Mouse (Mus musculus) thymus, adult 2 months (tissue): ENCODE measurements around the gene Arhgef39. TPM values are rescaled to one million over a fixed set of nuclear protein-coding genes. Genes with fewer than 3 reads are reported as not detected.
A peak's percentile ranks its signal among the peaks of the same experiment; 100 is the strongest.

ENCODE experiments used
- DNase-seq: peaks from one replicate; pipeline ENCODE4 v3.0.0; 2021
- H3K27ac ChIP-seq: fragments of 200-500 bp; 2 replicates; pipeline ENCODE4 v1.5.1; 2012; ENCODE audit warnings: low read length, control low read depth; ENCODE audit not compliant: control insufficient read depth, insufficient read depth
- H3K27me3 ChIP-seq: fragments of 200-500 bp; 2 replicates; pipeline ENCODE4 v1.6.1; 2012; ENCODE audit warnings: mild to moderate bottlenecking, low read length, moderate library complexity, mixed read lengths; ENCODE audit not compliant: control insufficient read depth, insufficient read depth
- H3K36me3 ChIP-seq: fragments of 200-500 bp; 2 replicates; pipeline ENCODE4 v1.6.1; 2012; ENCODE audit warnings: mild to moderate bottlenecking, low read length, moderate library complexity; ENCODE audit not compliant: control insufficient read depth, insufficient read depth
- H3K4me1 ChIP-seq: fragments of 200-500 bp; replicated peaks from 2 replicates; pipeline ENCODE4 v1.6.1; 2012; ENCODE audit warnings: low read length; ENCODE audit not compliant: control insufficient read depth, insufficient read depth
- H3K4me3 ChIP-seq: fragments of 200-500 bp; 2 replicates; pipeline ENCODE4 v1.5.1; 2012; ENCODE audit warnings: mild to moderate bottlenecking, low read length, control low read depth, moderate library complexity; ENCODE audit not compliant: control insufficient read depth, insufficient read depth
- CTCF ChIP-seq: fragments of 200-500 bp; IDR thresholded peaks from 2 replicates; pipeline ENCODE4 v1.5.1; 2012; ENCODE audit warnings: mild to moderate bottlenecking, control low read depth, low read length, moderate library complexity, borderline replicate concordance; ENCODE audit not compliant: control insufficient read depth, poor library complexity, insufficient read depth; ENCODE audit errors: extremely low read depth
- POLR2A ChIP-seq: fragments of 200-500 bp; IDR thresholded peaks from 2 replicates; pipeline ENCODE4 v1.6.1; 2012; ENCODE audit warnings: mild to moderate bottlenecking, low read length, control low read depth, moderate library complexity; ENCODE audit not compliant: control insufficient read depth, poor library complexity, insufficient read depth; ENCODE audit errors: extremely low read depth
- WGBS: fragments of 180-500 bp; shearing (Covaris S2); methylation state at CpG from one replicate; pipeline ENCODE4 v1.1.7; 2018; 5-methylcytosine and 5-hydroxymethylcytosine counted together
- polyA plus RNA-seq: library from polyadenylated mRNA; depleted of rRNA; stranded (reverse); fragments of >200 nt; gene quantifications from 2 replicates; pipeline ENCODE4 v1.2.3, GENCODE M21; 2012

Arhgef39 gene
- polyA plus RNA-seq, 1 experiment, result 108 TPM

DNA sequence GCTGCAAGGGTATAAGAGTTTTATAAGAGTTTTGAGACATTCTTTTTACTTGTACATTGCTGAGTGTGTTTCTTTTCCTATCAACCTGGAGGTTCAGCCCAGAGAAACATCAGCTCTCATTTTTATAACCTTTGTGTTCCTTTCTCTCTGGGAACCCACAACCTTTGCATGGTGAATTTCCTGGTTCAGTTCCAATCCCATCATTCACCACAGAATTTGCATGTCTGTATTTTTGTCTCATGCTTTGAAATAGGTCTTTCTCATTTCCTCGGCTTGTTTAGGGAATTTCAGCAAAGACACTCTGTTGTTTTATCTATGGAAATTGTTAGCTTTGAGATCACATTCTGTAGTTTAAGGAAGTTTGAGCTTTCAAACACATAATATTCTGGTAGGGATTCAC lies 25.9 kb downstream of the Arhgef39 start:
- Histone ChIP-seq H3K4me3 (no peak overlapping the region), H3K27me3 (no peaks in the 10 kb centered on the region), H3K36me3 (no peaks in the 10 kb centered on the region), H3K27ac (no peak overlapping the region), H3K4me1 (peaks cover 6% of the 10 kb centered on the region)
- WGBS, result 5% methylated on average over 1 of the region's 1 CpGs
- no peak for TF ChIP-seq CTCF
- no peak for TF ChIP-seq POLR2A
- DNase-seq, result no peak

DNA sequence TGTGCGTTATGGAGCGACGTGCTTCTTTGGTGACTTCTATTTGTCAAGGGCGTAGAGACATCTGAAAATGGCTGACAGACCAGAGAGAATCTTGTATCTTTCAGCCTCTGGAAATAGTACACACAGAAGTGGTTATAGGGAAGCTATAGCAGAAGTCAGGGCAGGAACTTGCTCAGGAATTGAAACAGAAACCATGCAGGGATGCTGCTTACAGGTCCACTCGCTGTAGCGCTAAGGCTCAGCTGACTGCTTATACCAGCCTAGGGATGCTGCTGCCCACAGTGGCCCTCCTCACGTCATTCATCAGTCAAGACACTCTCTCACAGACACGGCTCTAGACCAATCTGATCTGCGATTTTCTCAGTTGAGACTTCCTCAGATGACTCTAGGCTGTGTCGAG lies 29.2 kb downstream of the Arhgef39 start:
- TF ChIP-seq CTCF (no peak), POLR2A (no peak)
- Histone ChIP-seq H3K4me1 (peaks cover 11% of the 10 kb centered on the region), H3K27ac (no peak overlapping the region), H3K4me3 (no peak overlapping the region), H3K27me3 (no peaks in the 10 kb centered on the region), H3K36me3 (no peaks in the 10 kb centered on the region)
- DNase-seq, result no peak
- 92% methylated on average over 10 of the region's 10 CpGs for WGBS

GRCm38 (mm10) chr4:43466872-43467271 lies 32.6 kb downstream of the Arhgef39 start:
- Histone ChIP-seq H3K4me1 (peaks cover 11% of the 10 kb centered on the region), H3K27ac (no peak overlapping the region), H3K36me3 (no peaks in the 10 kb centered on the region), H3K4me3 (no peak overlapping the region), H3K27me3 (no peaks in the 10 kb centered on the region)
- 90% methylated on average over 7 of the region's 7 CpGs for WGBS
- TF ChIP-seq POLR2A (no peak), CTCF (no peak)
- no peak for DNase-seq

DNA sequence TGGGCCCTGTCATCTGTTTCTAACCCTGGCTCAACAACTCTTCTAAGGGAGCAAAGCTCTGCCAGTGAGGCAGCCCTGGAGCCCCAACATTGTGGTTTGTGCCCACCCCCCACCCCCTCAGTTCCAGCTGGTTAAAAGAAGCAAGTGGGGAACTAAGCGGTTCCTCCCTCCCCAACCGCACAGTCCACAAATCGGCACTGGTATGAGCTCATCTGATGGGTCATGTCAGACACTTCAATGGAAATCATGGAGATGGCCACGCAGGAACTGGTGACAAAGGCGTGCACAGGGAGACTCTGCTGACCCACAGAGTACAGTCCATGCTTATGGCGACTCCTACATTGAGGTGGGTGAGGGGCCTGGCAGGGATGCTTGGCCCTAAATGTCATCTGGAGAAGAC lies 33.6 kb downstream of the Arhgef39 start:
- TF ChIP-seq CTCF (no peak), POLR2A (no peak)
- Histone ChIP-seq H3K4me3 (no peak overlapping the region), H3K36me3 (no peaks in the 10 kb centered on the region), H3K27me3 (no peaks in the 10 kb centered on the region), H3K4me1 (peaks cover 11% of the 10 kb centered on the region), H3K27ac (no peak overlapping the region)
- 21% methylated on average over 6 of the region's 6 CpGs for WGBS
- DNase-seq, result no peak

DNA sequence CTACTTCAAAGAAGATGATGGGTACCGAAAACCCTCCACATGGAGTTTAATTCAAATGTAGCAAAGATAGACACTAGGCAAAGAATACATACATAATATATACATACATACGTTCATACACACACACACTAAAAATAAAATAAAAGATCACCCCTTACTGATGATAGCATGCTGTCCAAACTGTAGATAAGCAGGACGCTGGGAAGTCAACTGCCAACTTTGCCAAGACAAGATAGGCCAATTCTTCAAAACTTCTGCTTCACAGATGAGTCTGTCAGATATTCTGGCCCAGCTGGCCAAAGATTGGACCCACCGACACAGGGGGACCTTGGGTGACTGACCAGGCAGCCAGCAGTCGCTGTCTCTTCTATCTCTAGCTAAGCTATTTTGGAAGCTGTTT lies 36.4 kb downstream of the Arhgef39 start:
- no peak for DNase-seq
- no peaks in the 10 kb centered on the region for H3K36me3 ChIP-seq
- H3K27ac ChIP-seq, result no peak overlapping the region
- no peak overlapping the region for H3K4me3 ChIP-seq
- H3K4me1 ChIP-seq, result peaks cover 11% of the 10 kb centered on the region
- H3K27me3 ChIP-seq, result no peaks in the 10 kb centered on the region
- 98% methylated on average over 5 of the region's 5 CpGs for WGBS
- TF ChIP-seq POLR2A (no peak), CTCF (no peak)

DNA sequence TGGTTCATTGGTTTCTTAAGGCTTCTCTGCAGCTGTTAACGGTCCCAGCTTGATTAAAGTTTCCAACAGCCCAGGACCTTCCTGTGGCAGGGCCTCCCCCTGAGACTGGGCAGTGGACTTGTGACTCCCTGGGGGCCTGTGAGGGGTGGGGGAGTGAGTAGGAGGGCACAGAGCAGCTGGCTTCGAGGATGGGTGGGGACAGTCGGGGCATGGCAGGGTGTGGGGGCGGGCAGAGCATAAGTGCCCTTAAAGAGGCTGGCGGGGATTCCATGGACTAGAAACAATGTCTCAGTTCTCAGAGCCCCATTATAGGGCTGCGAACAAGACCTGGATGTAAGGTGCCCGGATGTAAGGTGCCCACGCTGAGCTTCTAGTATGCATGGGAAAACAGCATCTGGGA lies 42.4 kb downstream of the Arhgef39 start:
- 7% methylated on average over 8 of the region's 8 CpGs for WGBS
- Histone ChIP-seq H3K4me3 (no peak overlapping the region), H3K27ac (peak overlapping the region; percentile 35), H3K27me3 (no peaks in the 10 kb centered on the region), H3K36me3 (no peaks in the 10 kb centered on the region), H3K4me1 (peaks cover 50% of the 10 kb centered on the region)
- no peak for TF ChIP-seq CTCF
- TF ChIP-seq POLR2A, result no peak
- no peak for DNase-seq

GRCm38 (mm10) chr4:43456470-43456869 lies 43.0 kb downstream of the Arhgef39 start:
- H3K27me3 ChIP-seq, result no peaks in the 10 kb centered on the region
- H3K4me3 ChIP-seq, result no peak overlapping the region
- WGBS, result 5% methylated on average over 4 of the region's 4 CpGs
- H3K27ac ChIP-seq, result peak overlapping the region; percentile 35
- TF ChIP-seq POLR2A, result no peak
- TF ChIP-seq CTCF, result no peak
- H3K36me3 ChIP-seq, result no peaks in the 10 kb centered on the region
- peak; percentile 76 for DNase-seq
- H3K4me1 ChIP-seq, result peaks cover 50% of the 10 kb centered on the region
